In the genomic region with DNA sequence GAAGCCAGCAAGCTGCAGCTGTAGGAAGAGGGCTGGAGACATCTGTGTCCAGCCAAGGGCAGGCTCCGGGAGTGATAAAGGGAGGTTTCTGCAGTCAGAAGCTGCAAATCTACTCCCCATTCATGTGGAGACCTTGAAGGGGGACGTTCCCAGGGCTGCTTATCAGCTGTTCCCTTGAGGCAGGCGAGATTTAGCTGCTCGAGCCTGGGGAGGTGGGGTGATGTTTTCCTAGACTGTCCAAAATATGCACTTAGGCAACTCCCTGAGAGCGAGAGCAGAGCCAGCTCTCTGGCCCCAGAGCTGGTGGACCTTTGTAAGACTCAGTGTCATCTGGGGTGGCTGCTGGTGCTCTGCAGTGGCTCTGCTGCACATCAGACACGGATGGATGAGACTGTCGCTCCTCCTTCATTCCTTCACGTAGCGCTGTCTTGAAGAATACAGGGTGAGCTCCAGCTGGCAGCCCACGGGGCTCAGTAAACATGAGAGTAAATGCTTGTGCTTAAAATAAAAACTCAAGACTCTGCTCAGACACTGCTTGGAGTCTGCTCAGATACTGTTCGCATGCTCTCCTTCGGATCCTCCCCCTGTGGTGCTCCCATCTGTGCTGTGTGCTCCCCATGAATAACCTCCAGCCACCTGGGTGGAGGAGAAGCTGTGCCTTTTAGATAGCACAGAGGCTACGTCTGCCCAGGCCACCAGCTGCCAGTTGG, we compare ENCODE assay signal across 9 mouse cellular contexts. TPM values are rescaled to one million over a fixed set of nuclear protein-coding genes. Genes with fewer than 3 reads are reported as not detected.
A peak's percentile ranks its signal among the peaks of the same experiment; 100 is the strongest.
DNase-seq lines count a peak whose midpoint lies in the region; ATAC-seq lines count a peak whose summit lies in the region.
"Had no signal": no experiment of that assay in that cellular context is flagged by ENCODE, and none has a peak within 500 bp of the region (broad histone marks: within the 10 kb centered on the region; RNA-seq: fewer than 3 reads in every experiment).

No protein-coding gene starts in this region.

- H3K9me3 ChIP-seq in stomach, embryonic 15.5 days = no peaks in the 10 kb centered on the region

- no peak overlapping the region for H3K9ac ChIP-seq in stomach, embryonic 15.5 days

- intact Hi-C loops in left cerebral cortex, postnatal 25 days (cut with DNase I) = no loop called here

- peaks cover 14% of the 10 kb centered on the region for H3K4me1 ChIP-seq in stomach, embryonic 15.5 days

- DNase-seq in adrenal gland, postnatal 14 days = peak; percentile 85
- peak; percentile 24 to 30 for DNase-seq in cerebellum, postnatal 36 days
- peak; percentile 79 to 93 for DNase-seq in heart, adult 18-20 months
- DNase-seq in kidney, adult 11 months = peak; percentile 46
- DNase-seq in left cerebral cortex, postnatal 25 days (ENCODE audit: low spot score in 2 of 2) = peak; percentile 53 to 75
- DNase-seq in thymus, adult 18-20 months = no peak

- peak overlapping the region; percentile 19 for H3K4me2 ChIP-seq in stomach, embryonic 15.5 days

- ATAC-seq in megakaryocyte-erythroid progenitor cell, adult 5-6 weeks (replicated peaks; ENCODE audit: low FRiP score, low TSS enrichment, poor library complexity, severe bottlenecking) = peak; percentile 42
- peak; percentile 61; the same call in 1 of the 2 replicates for ATAC-seq in stomach, embryonic 15.5 days (ENCODE audit: insufficient read depth, low FRiP score, low read depth)

- no peaks in the 10 kb centered on the region for H3K36me3 ChIP-seq in stomach, embryonic 15.5 days

- H3K27ac ChIP-seq in stomach, embryonic 15.5 days = peak overlapping the region; percentile 68
- H3K27ac ChIP-seq: macrophage had no signal

- H3K4me3 ChIP-seq in stomach, embryonic 15.5 days (replicated peaks) = no peak overlapping the region

- H3K27me3 ChIP-seq in stomach, embryonic 15.5 days (replicated peaks) = no peaks in the 10 kb centered on the region

- 23% methylated on average over 13 of the region's 13 CpGs for WGBS in stomach, embryonic 15.5 days

RNA-seq across cellular contexts. Expression of a gene that starts 41.1 kb away (rescaled TPM):
- total RNA-seq in adrenal gland, postnatal 14 days (2021) = 32.1 and 32.7 TPM in 2 replicates
- 10 to 100 TPM; 34.8 to 36.9 TPM for total RNA-seq in heart, adult 18-20 months (2021)
- 1 to 10 TPM; 8.5 to 8.7 TPM for total RNA-seq in left cerebral cortex, postnatal 25 days (2021)
- 0.26 TPM in 1 of 2 replicates, not detected in the other for total RNA-seq in megakaryocyte-erythroid progenitor cell, adult 5-6 weeks (2014; fragmentation: Nextera tagmentation)
- total RNA-seq in megakaryocyte-erythroid progenitor cell, adult 5-6 weeks (2017) = 0.38 TPM in 1 of 2 replicates, not detected in the other
- polyA plus RNA-seq in stomach, embryonic 15.5 days (2015; fragmentation: Nextera tagmentation; extraction: Ambion mirVana) = 4.8 TPM in 2 replicates
- polyA plus RNA-seq: macrophage had no signal

Comparison
In these comparisons a context has a peak if more than half of its experiments do, and no peak if none do; other contexts are left out.
1. DNase-seq: peak in adrenal gland, postnatal 14 days (single experiment), cerebellum, postnatal 36 days (2 of 2), heart, adult 18-20 months (2 of 2), kidney, adult 11 months (single experiment) and left cerebral cortex, postnatal 25 days (2 of 2); none in thymus, adult 18-20 months (0 of 2).
2. RNA of a gene that starts 41.1 kb away (total RNA-seq): 34.8 to 36.9 TPM in heart, adult 18-20 months, 32.1 to 32.7 TPM in adrenal gland, postnatal 14 days and 8.5 to 8.7 TPM in left cerebral cortex, postnatal 25 days; 0.26 to 0.38 TPM in megakaryocyte-erythroid progenitor cell, adult 5-6 weeks; every median in the first group is over 4 times any median in the second.